Mouse (Mus musculus) spleen, embryonic (tissue): Measurements from ENCODE around the gene Tubb5.

Source experiments
- CTCF ChIA-PET: fragments of 350-600 bp; sonication (Branson Sonifier 250); formaldehyde crosslinking; loops from one replicate; lab custom pipeline; 2022; lab: Charles Lee

The Tubb5 gene

GRCm38 (mm10) chr17:35838122-35838544, at the start of gene Tubb5:
Tubb5 (minus strand) TSS chr17:35838306.
- CTCF ChIA-PET: interaction anchor here (0.8 kb wide), 1 partner anchor 29 kb away, joined by 3 read pairs; no protein-coding TSS in a partner anchor

GRCm38 (mm10) chr17:35887725-35888124, 49.6 kb upstream of the Tubb5 start:
- CTCF ChIA-PET: interaction anchor here (0.6 kb wide), 1 partner anchor 42 kb away, joined by 6 read pairs; no protein-coding TSS in a partner anchor

DNA sequence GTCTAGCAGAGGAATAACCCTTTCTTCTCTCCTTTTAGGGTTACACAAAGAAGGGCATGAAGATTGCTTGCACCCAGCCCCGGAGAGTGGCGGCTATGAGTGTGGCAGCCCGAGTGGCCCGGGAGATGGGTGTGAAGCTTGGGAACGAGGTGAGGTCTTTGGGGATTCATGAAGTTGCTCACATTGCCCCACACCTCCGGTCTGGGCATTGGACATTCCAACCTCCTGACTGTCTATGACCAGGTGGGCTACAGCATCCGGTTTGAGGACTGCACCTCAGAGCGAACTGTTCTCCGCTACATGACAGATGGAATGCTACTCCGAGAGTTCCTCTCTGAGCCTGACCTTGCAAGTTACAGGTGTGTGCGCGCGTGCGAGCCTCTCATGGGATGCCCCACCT, 45.7 kb upstream of the Tubb5 start:
- CTCF ChIA-PET: no interaction called here

DNA sequence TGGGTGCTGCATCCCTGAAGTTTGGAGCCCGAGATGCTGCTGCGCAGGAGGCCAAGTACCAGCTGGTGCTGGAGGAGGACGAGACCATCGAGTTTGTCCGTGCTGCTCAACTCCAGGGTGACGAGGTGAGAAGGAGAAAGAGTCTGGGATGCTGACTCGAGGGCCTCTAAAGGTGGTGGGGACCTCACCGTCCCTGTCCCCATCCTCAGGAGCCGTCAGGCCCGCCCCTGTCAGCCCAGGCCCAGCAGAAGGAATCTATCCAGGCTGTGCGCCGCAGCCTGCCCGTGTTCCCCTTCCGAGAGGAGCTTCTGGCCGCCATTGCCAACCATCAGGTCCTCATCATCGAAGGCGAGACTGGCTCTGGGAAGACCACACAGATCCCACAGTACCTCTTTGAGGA, 44.8 kb upstream of the Tubb5 start:
- CTCF ChIA-PET: interaction anchor here (0.6 kb wide), 1 partner anchor 23 kb away, joined by 3 read pairs; no protein-coding TSS in a partner anchor

- CTCF ChIA-PET: interaction anchor here (0.6 to 1.4 kb wide), 3 partner anchors 9 to 86 kb away, joined by 3 to 5 read pairs (median 3); no protein-coding TSS in a partner anchor
Observed at GRCm38 (mm10) chr17:35879245-35880057, 41.3 kb upstream of the Tubb5 start, which contains the start of gene Dhx16. Dhx16 (plus strand) TSS chr17:35879819.

- CTCF ChIA-PET: interaction anchor here (0.6 to 1.1 kb wide), 5 partner anchors 26 to 220 kb away, joined by 3 to 7 read pairs (median 3); partner anchors contain the start of gene Abcf1
Observed at GRCm38 (mm10) chr17:35874721-35875120, 36.6 kb upstream of the Tubb5 start.

GRCm38 (mm10) chr17:35873774-35874519, 35.8 kb upstream of the Tubb5 start:
- CTCF ChIA-PET: interaction anchor here (0.5 to 1.4 kb wide), 9 partner anchors 12 to 53 kb away, joined by 3 to 13 read pairs (median 4); partner anchors contain the start of genes Flot1 and Nrm

GRCm38 (mm10) chr17:35870884-35871696, 33.0 kb upstream of the Tubb5 start:
- CTCF ChIA-PET: interaction anchor here (0.6 to 1.6 kb wide), 5 partner anchors 9 to 57 kb away, joined by 3 to 4 read pairs (median 3); partner anchors contain the start of genes Dhx16 and Mdc1

- CTCF ChIA-PET: interaction anchor here (0.6 to 1.1 kb wide), 8 partner anchors 10 to 134 kb away, joined by 3 to 6 read pairs (median 3); partner anchors contain the start of genes Dhx16 and Mdc1
Observed at GRCm38 (mm10) chr17:35870151-35870883, 32.2 kb upstream of the Tubb5 start.

DNA sequence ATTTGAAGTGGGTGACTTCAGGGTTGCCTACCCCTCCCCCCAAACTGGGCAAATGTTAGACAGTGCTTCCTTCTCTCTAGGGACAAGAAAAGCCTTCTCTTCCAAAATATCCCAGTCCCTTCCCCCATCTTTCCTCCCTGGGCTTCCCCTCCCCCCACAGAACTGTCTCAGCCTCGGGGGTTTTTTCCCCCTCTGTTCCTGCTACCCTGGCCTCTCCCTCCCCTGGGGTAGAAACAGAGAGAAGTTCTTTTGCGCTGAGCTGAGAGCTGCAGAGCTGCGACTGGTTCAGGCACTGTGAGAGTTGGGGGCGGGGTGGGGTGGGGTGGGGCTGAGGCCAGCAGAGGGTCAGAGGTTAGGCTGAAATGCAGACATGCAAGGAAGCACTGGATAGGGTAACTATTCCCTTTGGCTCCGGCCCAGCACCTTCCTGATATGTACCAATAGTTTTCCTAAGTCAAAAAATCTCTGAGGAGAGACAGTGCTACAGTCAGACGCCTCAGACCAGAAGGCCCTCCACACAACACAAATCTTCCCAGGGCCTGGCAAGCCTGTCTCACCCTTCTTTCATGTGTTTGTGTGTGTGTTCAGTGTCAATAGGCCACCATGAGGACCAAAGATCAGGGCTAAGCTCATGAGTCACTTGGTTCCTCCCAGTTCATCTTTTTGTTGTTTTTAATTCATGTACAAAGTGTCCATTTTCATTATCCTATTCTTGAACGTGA, 31.4 kb upstream of the Tubb5 start:
- CTCF ChIA-PET: interaction anchor here (0.6 to 1.1 kb wide), 3 partner anchors 33 to 133 kb away, joined by 3 to 4 read pairs (median 3); no protein-coding TSS in a partner anchor

DNA sequence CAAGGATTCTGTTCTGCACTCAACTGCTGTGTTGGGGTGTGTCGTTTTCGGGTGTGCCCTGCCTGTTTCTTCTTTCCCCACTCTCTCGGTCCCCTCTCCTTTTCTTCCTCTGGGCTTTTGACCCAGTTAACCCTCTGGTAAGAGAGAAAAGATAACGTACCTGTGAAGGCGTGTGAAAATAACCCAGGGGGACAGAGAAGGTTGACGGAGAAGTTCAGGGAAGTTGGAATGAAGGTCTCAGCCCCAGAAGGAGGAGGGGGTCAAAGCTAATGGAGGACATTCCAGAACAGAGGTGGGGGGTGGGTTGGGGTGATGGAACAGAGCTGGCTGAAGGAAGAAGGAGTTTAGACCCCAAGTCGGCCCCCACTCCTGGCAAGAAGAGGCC, 30.8 kb upstream of the Tubb5 start:
- CTCF ChIA-PET: interaction anchor here (1.1 kb wide), 1 partner anchor 50 kb away, joined by 4 read pairs; no protein-coding TSS in a partner anchor

- CTCF ChIA-PET: no interaction called here
Observed at GRCm38 (mm10) chr17:35868165-35868820, 30.2 kb upstream of the Tubb5 start.

DNA sequence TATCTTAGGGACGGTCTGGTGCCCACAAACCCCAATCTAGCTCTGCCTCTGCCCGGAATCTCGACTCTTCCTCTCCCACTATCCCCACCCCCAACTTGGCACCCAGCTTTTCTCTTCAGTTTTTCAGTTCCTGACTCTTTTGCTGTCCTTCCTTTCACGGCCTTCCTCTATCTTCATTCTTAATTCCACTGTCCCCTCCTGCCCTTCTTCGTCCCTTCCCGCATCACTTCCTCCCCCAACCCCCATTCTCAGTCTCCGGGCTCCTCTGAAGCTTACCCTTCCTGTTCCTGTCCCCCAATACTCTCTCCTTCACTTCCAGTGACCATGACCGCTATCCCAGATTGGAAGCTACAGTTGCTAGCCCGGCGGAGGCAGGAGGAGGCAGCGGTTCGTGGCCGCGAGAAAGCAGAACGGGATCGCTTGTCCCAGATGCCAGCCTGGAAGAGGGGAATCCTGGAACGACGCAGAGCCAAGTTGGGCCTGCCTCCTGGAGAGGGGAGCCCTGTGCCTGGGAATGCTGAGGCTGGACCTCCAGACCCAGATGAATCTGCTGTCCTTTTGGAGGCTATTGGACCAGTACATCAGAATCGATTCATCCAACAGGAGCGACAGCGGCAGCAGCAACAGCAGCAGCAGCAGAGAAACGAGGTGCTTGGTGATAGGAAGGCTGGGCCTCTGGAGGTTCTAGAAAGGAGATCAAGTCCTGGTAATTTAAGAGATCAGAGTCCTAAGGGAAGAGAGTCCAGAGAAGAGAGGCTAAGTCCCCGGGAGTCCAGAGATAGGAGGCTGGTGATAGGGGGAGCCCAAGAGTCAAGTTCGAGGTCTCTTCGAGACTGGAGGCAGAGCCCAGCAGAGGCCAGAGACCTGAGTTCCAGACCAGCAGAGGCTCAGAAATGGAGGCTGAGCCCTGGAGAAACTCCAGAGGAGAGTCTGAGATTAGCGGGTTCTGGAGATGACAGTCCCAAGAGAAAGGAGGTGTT, 29.1 kb upstream of the Tubb5 start:
- CTCF ChIA-PET: interaction anchor here (0.9 to 1.0 kb wide), 2 partner anchors 30 to 31 kb away, joined by 3 to 4 read pairs; no protein-coding TSS in a partner anchor

DNA sequence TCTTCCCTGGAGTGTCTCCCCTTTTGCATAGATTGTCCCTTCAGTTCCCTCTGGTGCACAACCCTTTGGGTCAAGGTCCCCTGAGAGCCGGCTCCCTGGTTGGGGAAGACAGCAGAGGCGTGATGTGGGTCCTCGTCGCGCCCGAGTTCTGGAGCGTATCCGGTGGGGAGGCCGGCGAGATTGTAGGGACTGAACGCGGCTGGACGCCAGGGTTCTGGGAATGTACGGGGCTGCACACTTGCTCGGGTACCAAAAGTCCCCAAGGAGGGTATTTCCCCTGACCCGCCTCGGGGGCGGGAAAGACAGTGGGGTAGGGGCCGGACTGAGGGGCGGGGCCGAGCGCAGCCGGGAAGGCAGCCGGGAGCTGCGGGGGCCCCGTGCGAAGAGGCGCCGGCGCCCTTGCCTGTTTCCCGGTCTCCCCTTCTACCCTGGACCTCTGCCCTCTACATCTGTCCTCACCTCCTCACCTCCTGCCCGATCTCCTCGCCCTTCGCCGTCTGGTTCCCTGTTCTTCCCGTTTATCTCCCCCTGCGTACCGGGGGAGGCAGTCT, 28.2 kb upstream of the Tubb5 start:
- CTCF ChIA-PET: interaction anchor here (0.9 to 1.0 kb wide), 2 partner anchors 29 to 30 kb away, joined by 3 to 4 read pairs; no protein-coding TSS in a partner anchor

DNA sequence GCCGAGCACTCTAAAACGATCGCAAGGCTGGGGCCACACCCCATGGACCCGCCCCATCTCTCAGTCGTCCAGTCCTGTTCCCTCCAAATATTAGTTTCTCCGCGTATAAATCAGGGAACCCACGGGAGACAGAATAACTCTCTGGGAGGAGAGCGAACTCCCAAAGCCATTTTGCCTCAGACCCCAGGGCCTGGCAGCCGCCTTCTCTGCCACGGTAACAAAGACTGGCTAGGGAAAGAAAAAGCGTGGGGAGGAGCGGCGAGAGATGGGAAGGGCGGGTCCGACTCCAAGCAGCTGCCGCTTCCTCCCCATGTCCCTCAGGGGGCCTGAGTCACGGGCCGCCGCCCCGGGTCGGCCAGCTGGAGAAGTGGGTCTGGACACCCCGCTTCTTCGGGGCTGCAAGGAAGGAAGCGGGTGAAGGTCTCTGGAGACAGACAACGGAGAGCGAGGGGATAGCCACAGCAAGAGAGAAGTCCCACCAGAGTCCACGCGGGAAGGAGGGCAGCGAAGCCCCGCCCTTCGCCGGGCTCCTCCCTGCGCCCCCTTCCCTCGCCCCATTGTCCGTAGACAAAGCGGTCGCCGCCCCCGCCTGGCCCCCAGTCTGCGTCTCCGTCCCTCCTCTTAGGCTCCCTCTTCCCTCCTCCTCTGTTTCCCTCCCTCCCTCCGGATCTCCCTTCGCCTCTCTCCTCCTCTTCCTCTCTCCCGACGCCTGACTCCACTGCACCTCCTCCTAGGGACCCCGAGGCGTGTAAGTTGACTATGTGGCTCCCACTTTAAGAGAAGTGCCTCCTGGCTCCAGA, 27.6 kb upstream of the Tubb5 start, which contains the start of gene Ppp1r18:
TSS of gene Ppp1r18 (plus strand) at position 113 of the 800 bp plus-strand sequence.
- CTCF ChIA-PET: no interaction called here

GRCm38 (mm10) chr17:35864832-35865353, 26.8 kb upstream of the Tubb5 start:
- CTCF ChIA-PET: no interaction called here
